Mouse (Mus musculus): ENCODE results near the gene Cdk10. TPM values are rescaled to one million over a fixed set of nuclear protein-coding genes. Genes with fewer than 3 reads are reported as not detected.
A peak's percentile ranks its signal among the peaks of the same experiment; 100 is the strongest.
"Not testable (repeated sequence)": the region's sequence is repeated elsewhere in the genome, so short reads cannot be mapped to it uniquely, and the experiment has no call there.

Cdk10 gene
- total RNA-seq, 2 experiments from 2014 or later, result 76.8 to 101 TPM

- intact Hi-C loops (cut with DNase I), result not testable (repeated sequence)
Measured at GRCm38 (mm10) chr8:123230326-123230725, 5.7 kb downstream of the Cdk10 start.

GRCm38 (mm10) chr8:123231742-123232141 is 7.1 kb downstream of the Cdk10 start:
- intact Hi-C loops (cut with DNase I), result no loop called here

More at GRCm38 (mm10) chr8:123230326-123230725, 5.7 kb downstream of the Cdk10 start:
- DNase-seq (ENCODE audit: low spot score in 2 of 2), result not testable (repeated sequence)

GRCm38 (mm10) chr8:123232553-123232952 is 7.9 kb downstream of the Cdk10 start:
- peak; percentile 40 to 62 for DNase-seq (ENCODE audit: low spot score in 2 of 2)
- intact Hi-C loops (cut with DNase I), result no loop called here

More at GRCm38 (mm10) chr8:123231742-123232141, 7.1 kb downstream of the Cdk10 start:
- peak; percentile 35 to 37 for DNase-seq (ENCODE audit: low spot score in 2 of 2)

GRCm38 (mm10) chr8:123233300-123233699 is 8.7 kb downstream of the Cdk10 start:
- DNase-seq (ENCODE audit: low spot score in 2 of 2), result peak; percentile 39 to 48
- intact Hi-C loops (cut with DNase I), result no loop called here

GRCm38 (mm10) chr8:123233760-123234159 is 9.1 kb downstream of the Cdk10 start:
- intact Hi-C loops (cut with DNase I), result no loop called here
- DNase-seq (ENCODE audit: low spot score in 2 of 2), result peak; percentile 30 to 35

GRCm38 (mm10) chr8:123234918-123235519 is 10.4 kb downstream of the Cdk10 start:
- intact Hi-C loops (cut with DNase I), result no loop called here
- DNase-seq (ENCODE audit: low spot score in 2 of 2), result peak; percentile 85 to 86

- intact Hi-C loops (cut with DNase I), result no loop called here
- DNase-seq (ENCODE audit: low spot score in 2 of 2), result peak; percentile 84 to 85
Measured at GRCm38 (mm10) chr8:123235520-123236497, 11.2 kb downstream of the Cdk10 start, which contains the start of gene Spata2l. Spata2l (minus strand) TSS chr8:123236233.

- intact Hi-C loops (cut with DNase I), result no loop called here
- DNase-seq (ENCODE audit: low spot score in 2 of 2), result no peak
Measured at GRCm38 (mm10) chr8:123239398-123239797, 14.8 kb downstream of the Cdk10 start.

GRCm38 (mm10) chr8:123242107-123242923 is 17.7 kb downstream of the Cdk10 start:
- DNase-seq (ENCODE audit: low spot score in 2 of 2), result no peak
- intact Hi-C loops (cut with DNase I), result no loop called here

- intact Hi-C loops (cut with DNase I), result no loop called here
- DNase-seq (ENCODE audit: low spot score in 2 of 2), result no peak
Measured at GRCm38 (mm10) chr8:123243053-123243452, 18.4 kb downstream of the Cdk10 start.

- intact Hi-C loops (cut with DNase I), result no loop called here
- DNase-seq (ENCODE audit: low spot score in 2 of 2), result no peak
Measured at GRCm38 (mm10) chr8:123244382-123244781, 19.7 kb downstream of the Cdk10 start.

GRCm38 (mm10) chr8:123245543-123245942 is 20.9 kb downstream of the Cdk10 start:
- DNase-seq (ENCODE audit: low spot score in 2 of 2), result no peak
- intact Hi-C loops (cut with DNase I), result no loop called here

GRCm38 (mm10) chr8:123247748-123248147 is 23.1 kb downstream of the Cdk10 start:
- no peak for DNase-seq (ENCODE audit: low spot score in 2 of 2)
- intact Hi-C loops (cut with DNase I), result no loop called here

- DNase-seq (ENCODE audit: low spot score in 2 of 2), result no peak
- intact Hi-C loops (cut with DNase I), result no loop called here
Measured at GRCm38 (mm10) chr8:123248596-123248995, 24.0 kb downstream of the Cdk10 start.

- DNase-seq (ENCODE audit: low spot score in 2 of 2), result no peak
- intact Hi-C loops (cut with DNase I), result no loop called here
Measured at GRCm38 (mm10) chr8:123250940-123251339, 26.3 kb downstream of the Cdk10 start.

GRCm38 (mm10) chr8:123252925-123253324 is 28.3 kb downstream of the Cdk10 start:
- intact Hi-C loops (cut with DNase I), result no loop called here
- DNase-seq (ENCODE audit: low spot score in 2 of 2), result no peak

GRCm38 (mm10) chr8:123253451-123254098 is 28.9 kb downstream of the Cdk10 start:
- intact Hi-C loops (cut with DNase I), result no loop called here

GRCm38 (mm10) chr8:123254099-123254885 is 29.6 kb downstream of the Cdk10 start, which contains the start of the genes Zfp276 and Vps9d1:
Zfp276 (plus strand) TSS chr8:123254195.
Vps9d1 (minus strand) TSS chr8:123254348.
- intact Hi-C loops (cut with DNase I), result no loop called here
- DNase-seq (ENCODE audit: low spot score in 2 of 2), result peak; percentile 80 to 87

More at GRCm38 (mm10) chr8:123253451-123254098, 28.9 kb downstream of the Cdk10 start:
- DNase-seq (ENCODE audit: low spot score in 2 of 2), result no peak

Data from left cerebral cortex, postnatal 36 days (tissue).